Mouse (Mus musculus) CH12.LX (cell line): ENCODE results near the gene Caskin1. TPM values are rescaled to one million over a fixed set of nuclear protein-coding genes. Genes with fewer than 3 reads are reported as not detected.
A peak's percentile ranks its signal among the peaks of the same experiment; 100 is the strongest.

ENCODE experiments used
- DNase-seq: peaks from one replicate; pipeline ENCODE4 v3.0.0-alpha.2; 2013; ENCODE audit errors: extremely low read depth
- H3K27ac ChIP-seq: 2 replicates; pipeline ENCODE4 v1.5.1; 2012; ENCODE audit warnings: low read depth, mild to moderate bottlenecking, control low read depth, moderate library complexity; ENCODE audit not compliant: insufficient read depth
- H3K27me3 ChIP-seq: replicated peaks from 2 replicates; pipeline ENCODE3; 2012; ENCODE audit warnings: inconsistent platforms
- H3K36me3 ChIP-seq, 2 experiments: replicated peaks in 1 of 2; 2 replicates each; pipeline versions ENCODE3 to v1.6.1; 2012; ENCODE audit warnings: inconsistent platforms in 1 of 2, low read length in 1 of 2, mild to moderate bottlenecking in 1 of 2, mixed read lengths in 1 of 2, moderate library complexity in 1 of 2; ENCODE audit not compliant: control insufficient read depth in 1 of 2, insufficient read depth in 1 of 2
- H3K4me1 ChIP-seq, 2 experiments: 2 replicates each; pipeline ENCODE4 v1.6.1; 2012; ENCODE audit warnings: inconsistent platforms in 1 of 2, moderate library complexity in 1 of 2; ENCODE audit not compliant: insufficient read depth in 2 of 2, control insufficient read depth in 1 of 2
- H3K4me2 ChIP-seq: 2 replicates; pipeline ENCODE4 v1.6.1; 2012; ENCODE audit warnings: low read depth, mild to moderate bottlenecking, control low read depth; ENCODE audit not compliant: poor library complexity, insufficient read depth, severe bottlenecking
- H3K4me3 ChIP-seq, 3 experiments: fragments of 150-350 bp in 1 of 3; sonication (generic) in 1 of 3; replicated peaks in 1 of 3; 2 replicates each; pipeline versions ENCODE3 to v1.5.1; 2011 to 2012; ENCODE audit warnings: low read depth in 2 of 3, low read length in 2 of 3, mild to moderate bottlenecking in 2 of 3, moderate library complexity in 2 of 3, control low read depth in 1 of 3, improper control_type of control experiment in 1 of 3, inconsistent platforms in 1 of 3, mixed read lengths in 1 of 3; ENCODE audit not compliant: poor library complexity in 1 of 3
- H3K79me2 ChIP-seq: replicated peaks from 2 replicates; pipeline ENCODE4 v1.6.1; 2012; ENCODE audit warnings: mild to moderate bottlenecking, moderate library complexity; ENCODE audit not compliant: control insufficient read depth, poor library complexity, insufficient read depth, severe bottlenecking; ENCODE audit errors: extremely low read depth
- H3K9ac ChIP-seq: 2 replicates; pipeline ENCODE4 v1.6.1; 2012; ENCODE audit warnings: low read depth, mild to moderate bottlenecking, control low read depth, moderate library complexity; ENCODE audit not compliant: insufficient read depth
- H3K9me3 ChIP-seq: replicated peaks from 2 replicates; pipeline ENCODE3; 2012; ENCODE audit warnings: low read length, inconsistent platforms, mixed read lengths
- BHLHE40 ChIP-seq: IDR thresholded peaks from 2 replicates; pipeline ENCODE4 v1.6.1; 2011; ENCODE audit warnings: mild to moderate bottlenecking, low read depth, low read length, improper control_type of control experiment
- CHD1 ChIP-seq: IDR thresholded peaks from 2 replicates; pipeline ENCODE4 v1.6.1; 2012; ENCODE audit warnings: low read depth, low read length, improper control_type of control experiment, inconsistent platforms
- CHD2 ChIP-seq: IDR thresholded peaks from 2 replicates; pipeline ENCODE4 v1.6.1; 2011; ENCODE audit warnings: low read length, improper control_type of control experiment
- E2F4 ChIP-seq: IDR thresholded peaks from 2 replicates; pipeline ENCODE4 v1.6.1; 2011; ENCODE audit warnings: low read depth, low read length, improper control_type of control experiment; ENCODE audit not compliant: insufficient replicate concordance
- ELF1 ChIP-seq: IDR thresholded peaks from 2 replicates; pipeline ENCODE4 v1.6.1; 2014; ENCODE audit warnings: low read depth, mild to moderate bottlenecking, inconsistent platforms, low read length, improper control_type of control experiment
- EP300 ChIP-seq: IDR thresholded peaks from 2 replicates; pipeline ENCODE4 v1.6.1; 2011; ENCODE audit warnings: low read length, improper control_type of control experiment
- ETS1 ChIP-seq: conservative IDR thresholded peaks from 2 replicates; pipeline ENCODE4 v1.6.1; 2012; ENCODE audit warnings: low read depth, mild to moderate bottlenecking, inconsistent platforms, low read length, improper control_type of control experiment, moderate library complexity
- HCFC1 ChIP-seq: IDR thresholded peaks from 2 replicates; pipeline ENCODE4 v1.6.1; 2012; ENCODE audit warnings: low read depth, mild to moderate bottlenecking, inconsistent platforms, low read length, improper control_type of control experiment
- JUND ChIP-seq: conservative IDR thresholded peaks from 2 replicates; pipeline ENCODE4 v1.6.1; 2011; ENCODE audit warnings: low read depth, low read length, improper control_type of control experiment
- KAT2A ChIP-seq: IDR thresholded peaks from 2 replicates; pipeline ENCODE4 v1.6.1; 2012; ENCODE audit warnings: low read length, improper control_type of control experiment, inconsistent platforms; ENCODE audit not compliant: insufficient replicate concordance
- MAFK ChIP-seq: IDR thresholded peaks from 2 replicates; pipeline ENCODE4 v1.6.1; 2011; ENCODE audit warnings: low read length, improper control_type of control experiment; ENCODE audit not compliant: insufficient replicate concordance
- MAX ChIP-seq: IDR thresholded peaks from 2 replicates; pipeline ENCODE4 v1.6.1; 2011; ENCODE audit warnings: low read length, improper control_type of control experiment
- MAZ ChIP-seq: IDR thresholded peaks from 2 replicates; pipeline ENCODE4 v1.6.1; 2012; ENCODE audit warnings: low read depth, mild to moderate bottlenecking, inconsistent platforms, low read length, improper control_type of control experiment, moderate library complexity
- MEF2A ChIP-seq: IDR thresholded peaks from 2 replicates; pipeline ENCODE4 v1.6.1; 2014; ENCODE audit warnings: low read depth, mild to moderate bottlenecking, inconsistent platforms, low read length, improper control_type of control experiment, borderline replicate concordance
- MXI1 ChIP-seq: IDR thresholded peaks from 2 replicates; pipeline ENCODE4 v1.6.1; 2011; ENCODE audit warnings: mild to moderate bottlenecking, low read depth, low read length, improper control_type of control experiment
- MYC ChIP-seq: IDR thresholded peaks from 2 replicates; pipeline ENCODE4 v1.6.1; 2011; ENCODE audit warnings: low read depth, mild to moderate bottlenecking, improper control_type of control experiment, low read length
- NELFE ChIP-seq: IDR thresholded peaks from 2 replicates; pipeline ENCODE4 v1.6.1; 2011; ENCODE audit warnings: low read depth, low read length, improper control_type of control experiment
- PAX5 ChIP-seq: IDR thresholded peaks from 2 replicates; pipeline ENCODE4 v1.6.1; 2012; ENCODE audit warnings: low read length, inconsistent platforms, mixed read lengths
- POLR2AphosphoS2 ChIP-seq: IDR thresholded peaks from 2 replicates; pipeline ENCODE4 v1.6.1; 2011; ENCODE audit warnings: low read depth, low read length, improper control_type of control experiment
- SIN3A ChIP-seq: IDR thresholded peaks from 2 replicates; pipeline ENCODE4 v1.6.1; 2012; ENCODE audit warnings: low read length, improper control_type of control experiment, inconsistent platforms
- SMC3 ChIP-seq: IDR thresholded peaks from 2 replicates; pipeline ENCODE4 v1.6.1; 2011; ENCODE audit warnings: low read depth, low read length, improper control_type of control experiment
- TBP ChIP-seq: conservative IDR thresholded peaks from 2 replicates; pipeline ENCODE4 v1.6.1; 2011; ENCODE audit warnings: low read depth, low read length, improper control_type of control experiment
- TCF12 ChIP-seq: IDR thresholded peaks from 2 replicates; pipeline ENCODE4 v1.6.1; 2014; ENCODE audit warnings: low read depth, mild to moderate bottlenecking, inconsistent platforms, low read length, improper control_type of control experiment
- UBTF ChIP-seq: IDR thresholded peaks from 2 replicates; pipeline ENCODE4 v1.6.1; 2012; ENCODE audit warnings: low read depth, mild to moderate bottlenecking, inconsistent platforms, low read length, improper control_type of control experiment, moderate library complexity
- USF1 ChIP-seq: IDR thresholded peaks from 2 replicates; pipeline ENCODE4 v1.6.1; 2014; ENCODE audit warnings: low read depth, mild to moderate bottlenecking, inconsistent platforms, low read length, improper control_type of control experiment
- USF2 ChIP-seq: conservative IDR thresholded peaks from 2 replicates; pipeline ENCODE4 v1.6.1; 2011; ENCODE audit warnings: low read depth, low read length, improper control_type of control experiment
- ZC3H11A ChIP-seq: IDR thresholded peaks from 2 replicates; pipeline ENCODE4 v1.6.1; 2012; ENCODE audit warnings: low read depth, mild to moderate bottlenecking, inconsistent platforms, low read length, improper control_type of control experiment
- ZNF384 ChIP-seq: IDR thresholded peaks from 2 replicates; pipeline ENCODE4 v1.6.1; 2012; ENCODE audit warnings: low read depth, low read length, improper control_type of control experiment, inconsistent platforms
- dilution Hi-C: fragments of 300-500 bp; cut with MboI; formaldehyde crosslinking; loops from 2 replicates; pipeline ENCODE4 v1.14.3; 2020; ENCODE audit warnings: low sequenced_read_pairs; ENCODE audit not compliant: extremely low pct_unique_long_range_greater_than_20kb, extremely low pct_ligation_motif_present
- in situ Hi-C: fragments of 300-500 bp; cut with MboI; formaldehyde crosslinking; loops from 3 replicates; pipeline ENCODE4 v1.14.3; 2019; ENCODE audit warnings: low sequenced_read_pairs, low pct_ligation_motif_present, low pct_unique_long_range_greater_than_20kb, mixed read lengths
- polyA plus RNA-seq: library from polyadenylated mRNA; unstranded; fragments of >175 nt; gene quantifications from 2 replicates; pipeline ENCODE4 v1.2.1, GENCODE M21; 2012; ENCODE audit warnings: low read depth; ENCODE audit not compliant: insufficient read length
- total RNA-seq, 2 experiments: library from RNA; depleted of rRNA; stranded (reverse); fragments of 300-350 nt in 1 of 2; fragments of >200 nt in 1 of 2; gene quantifications; 2 replicates each; pipeline ENCODE4 v1.2.3; 2012 to 2014

Gene Caskin1
- total and polyA plus RNA-seq, 3 experiments, result 0.08 to 0.71 TPM; not detected in 1

GRCm38 (mm10) chr17:24548921-24549617 lies 60.7 kb downstream of the Caskin1 start:
- H3K9ac ChIP-seq, result peak overlapping the region; percentile 60
- peak overlapping the region; percentile 18 for H3K27ac ChIP-seq
- no peak for TF ChIP-seq ETS1
- no peak; the same call in 1 of the 2 replicates for TF ChIP-seq MAFK
- no peak for TF ChIP-seq ZC3H11A
- no peak for TF ChIP-seq NELFE
- TF ChIP-seq MYC, result 0 out of 2 replicates have a peak, but pooled peaks have one; percentile 35
- no peak for TF ChIP-seq EP300
- no peak for TF ChIP-seq UBTF
- TF ChIP-seq MAZ, result 0 out of 2 replicates have a peak, but pooled peaks have one; percentile 4
- TF ChIP-seq MXI1, result peak; percentile 47
- no peak for TF ChIP-seq MEF2A
- no peak for TF ChIP-seq HCFC1
- TF ChIP-seq TBP, result no peak
- TF ChIP-seq SIN3A, result peak; percentile 57; the same call in 1 of the 2 replicates
- no peak for TF ChIP-seq TCF12
- TF ChIP-seq POLR2AphosphoS2, result no peak
- no peak for DNase-seq
- H3K36me3 ChIP-seq, result peaks cover 0 to 2% of the 10 kb centered on the region in 2 experiments
- H3K4me1 ChIP-seq, result peaks cover 4 to 32% of the 10 kb centered on the region in 2 experiments; a peak in 3 of 4 replicates
- 0 out of 2 replicates have a peak, but pooled peaks cover 8% of the 10 kb centered on the region for H3K79me2 ChIP-seq
- in situ Hi-C loops (loop anchor here (5.0 kb wide), 1 partner anchor 93 kb away; no protein-coding TSS in a partner anchor), dilution Hi-C loops (no loop called here)
- no peaks in the 10 kb centered on the region for H3K9me3 ChIP-seq
- H3K27me3 ChIP-seq, result no peaks in the 10 kb centered on the region
- H3K4me3 ChIP-seq, result peak overlapping the region; percentile 58 to 94 (median 62)
- peak overlapping the region; percentile 67 for H3K4me2 ChIP-seq

DNA sequence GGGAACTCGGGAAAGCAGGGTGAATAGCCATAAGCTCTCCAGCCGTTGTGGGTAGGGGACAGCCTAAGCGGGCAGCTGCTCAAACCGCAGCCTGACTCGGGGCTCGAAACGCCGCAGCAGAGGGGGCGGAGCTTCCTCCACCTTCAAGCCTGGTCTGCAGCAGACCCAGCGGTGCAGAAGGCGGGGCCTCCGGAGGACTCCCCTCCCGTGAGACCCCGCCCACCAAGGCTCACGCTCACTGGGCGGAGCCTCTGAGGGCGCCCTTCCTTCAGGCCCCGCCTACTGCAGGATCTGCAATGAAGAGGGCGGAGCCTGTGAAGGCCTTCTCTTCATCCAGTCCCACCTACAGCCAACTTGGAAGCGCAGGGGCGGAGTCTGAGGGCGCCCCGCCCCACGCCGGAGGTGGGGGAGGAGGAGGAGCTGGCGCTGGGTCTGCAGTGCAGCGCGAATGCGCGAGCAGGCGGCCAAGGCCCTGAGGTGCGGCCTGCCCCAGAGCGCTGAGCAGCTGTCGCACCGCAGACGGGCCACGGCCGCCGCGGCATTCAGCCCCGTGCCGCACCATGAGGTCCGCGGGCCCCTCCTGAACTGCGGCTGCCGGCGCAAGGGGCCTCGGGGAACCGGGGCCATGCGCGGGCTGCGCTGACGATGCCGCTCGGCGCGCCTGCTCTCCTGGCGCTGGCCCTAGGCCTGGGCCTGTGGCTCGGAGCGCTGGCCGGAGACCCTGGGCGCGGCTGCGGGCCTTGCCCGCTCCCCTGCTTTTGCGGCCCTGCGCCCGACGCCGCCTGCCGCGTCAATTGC lies 61.4 kb downstream of the Caskin1 start, which contains the start of gene Pkd1:
Gene Pkd1 (plus strand): TSS at position 217 of the 798 bp plus-strand sequence.
- peak within 1 kb of the TSS; percentile 61 to 96 (median 94) for H3K4me3 ChIP-seq
- H3K36me3 ChIP-seq, result peaks cover 0 to 2% of the 10 kb centered on the region in 2 experiments
- peak within 1 kb of the TSS; percentile 95 for H3K9ac ChIP-seq
- peak; percentile 99 for DNase-seq
- H3K79me2 ChIP-seq, result 0 out of 2 replicates have a peak, but pooled peaks cover 8% of the 10 kb centered on the region
- peaks cover 0 to 39% of the 10 kb centered on the region in 2 experiments; a peak in 2 of 4 replicates for H3K4me1 ChIP-seq
- peak within 1 kb of the TSS; percentile 67 for H3K4me2 ChIP-seq
- no peaks in the 10 kb centered on the region for H3K9me3 ChIP-seq
- in situ Hi-C loops, result loop anchor here (5.0 kb wide), 1 partner anchor 92 kb away; no protein-coding TSS in a partner anchor
- dilution Hi-C loops, result no loop called here
- no peaks in the 10 kb centered on the region for H3K27me3 ChIP-seq
- peak within 1 kb of the TSS; percentile 79 for H3K27ac ChIP-seq
- peak; percentile 38; the same call in 1 of the 2 replicates for TF ChIP-seq ELF1
- TF ChIP-seq TCF12, result no peak; the same call in 1 of the 2 replicates
- no peak for TF ChIP-seq PAX5
- no peak; the same call in 1 of the 2 replicates for TF ChIP-seq MAZ
- TF ChIP-seq USF1, result no peak
- no peak for TF ChIP-seq CHD2
- 0 out of 2 replicates have a peak, but pooled peaks have one; percentile 50 for TF ChIP-seq KAT2A
- peak; percentile 55; the same call in 1 of the 2 replicates for TF ChIP-seq SIN3A
- no peak for TF ChIP-seq MYC
- no peak for TF ChIP-seq E2F4
- TF ChIP-seq USF2, result no peak
- TF ChIP-seq MEF2A, result 0 out of 2 replicates have a peak, but pooled peaks have one; percentile 20
- no peak for TF ChIP-seq ZNF384
- no peak for TF ChIP-seq ETS1
- no peak for TF ChIP-seq SMC3
- peak; percentile 93 for TF ChIP-seq NELFE
- peak; percentile 37 for TF ChIP-seq BHLHE40
- no peak for TF ChIP-seq CHD1
- TF ChIP-seq MAX, result no peak; the same call in 1 of the 2 replicates
- TF ChIP-seq HCFC1, result peak; percentile 46
- TF ChIP-seq JUND, result no peak
